Mouse (Mus musculus) bone marrow macrophage, adult 2 months (primary cell): ENCODE measurements around the gene Tifab. TPM values are rescaled to one million over a fixed set of nuclear protein-coding genes. Genes with fewer than 3 reads are reported as not detected.
A peak's percentile ranks its signal among the peaks of the same experiment; 100 is the strongest.
"Not testable (repeated sequence)": the region's sequence is repeated elsewhere in the genome, so short reads cannot be mapped to it uniquely, and the experiment has no call there.

Experiments used
- H3K27ac ChIP-seq: 2 replicates; pipeline ENCODE4 v1.5.1; 2012; ENCODE audit warnings: low read depth, low read length; ENCODE audit not compliant: insufficient read depth
- H3K4me1 ChIP-seq: 2 replicates; pipeline ENCODE4 v1.6.1; 2012; ENCODE audit warnings: low read length; ENCODE audit not compliant: control insufficient read depth, insufficient read depth
- H3K4me3 ChIP-seq: 2 replicates; pipeline ENCODE4 v1.5.1; 2012; ENCODE audit warnings: mild to moderate bottlenecking, low read length, moderate library complexity; ENCODE audit not compliant: insufficient read depth
- CTCF ChIP-seq: IDR thresholded peaks from 2 replicates; pipeline ENCODE4 v1.5.1; 2012; ENCODE audit warnings: low read depth, mild to moderate bottlenecking, low read length, moderate library complexity
- POLR2A ChIP-seq: IDR thresholded peaks from 2 replicates; pipeline ENCODE4 v1.6.1; 2012; ENCODE audit warnings: mild to moderate bottlenecking, low read depth, low read length, borderline replicate concordance
- polyA plus RNA-seq: library from polyadenylated mRNA; stranded (reverse); fragments of >200 nt; gene quantifications from 2 replicates; pipeline ENCODE4 v1.2.4, GENCODE M21; 2012; ENCODE audit not compliant: missing spikeins, insufficient read depth, insufficient read length

Gene Tifab
- polyA plus RNA-seq, 1 experiment = 112 TPM

- no peak overlapping the region for H3K27ac ChIP-seq
- no peak for TF ChIP-seq POLR2A
- TF ChIP-seq CTCF = no peak
Observed at GRCm38 (mm10) chr13:56209067-56209411, 30.4 kb upstream of the Tifab start.

DNA sequence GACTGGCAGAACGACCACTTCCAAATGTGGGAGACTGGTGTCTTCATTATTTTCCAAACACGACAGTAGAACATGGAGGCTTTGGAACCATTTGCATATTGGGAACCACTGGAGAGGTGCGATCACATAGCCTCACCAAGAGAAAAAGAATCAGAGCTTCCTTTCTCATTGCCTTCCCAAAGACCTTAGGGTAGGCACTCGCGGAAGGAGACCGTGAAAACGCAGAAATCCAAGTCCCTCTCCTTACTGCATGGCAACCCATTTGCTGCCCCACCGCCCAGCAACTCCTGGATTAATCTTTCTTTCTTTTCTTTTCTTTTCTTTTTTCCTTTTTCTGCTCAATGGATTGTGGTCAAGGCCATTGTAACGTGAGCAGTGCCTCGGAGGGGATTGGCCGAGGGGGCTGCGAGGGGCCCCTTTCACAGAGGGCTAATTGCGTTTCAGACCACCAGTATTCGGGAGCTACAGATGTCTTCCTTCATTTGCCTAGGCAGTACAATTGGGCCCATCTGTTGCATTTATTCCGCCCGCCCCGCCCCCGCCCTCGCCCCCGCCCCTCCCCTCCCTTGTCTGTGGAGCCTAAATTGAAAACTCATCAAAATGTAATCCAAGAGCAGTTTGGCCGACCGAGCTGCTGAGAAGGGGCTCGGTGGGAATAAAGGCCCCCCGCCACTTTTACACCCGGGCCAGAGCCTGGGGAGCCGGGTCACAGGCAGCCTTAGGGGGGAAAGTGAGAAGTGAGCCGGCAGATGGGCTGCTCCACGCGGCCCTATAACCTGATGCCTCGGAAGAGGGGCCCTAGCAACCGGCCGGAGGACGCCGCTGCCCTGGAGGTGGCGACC is 29.8 kb upstream of the Tifab start:
- H3K4me1 ChIP-seq = no peaks in the 10 kb centered on the region
- no peak overlapping the region for H3K27ac ChIP-seq
- TF ChIP-seq CTCF = no peak
- no peak for TF ChIP-seq POLR2A
- H3K4me3 ChIP-seq = no peak overlapping the region

More at GRCm38 (mm10) chr13:56209067-56209411, 30.4 kb upstream of the Tifab start:
- no peaks in the 10 kb centered on the region for H3K4me1 ChIP-seq
- H3K4me3 ChIP-seq = no peak overlapping the region

- TF ChIP-seq CTCF = no peak
- TF ChIP-seq POLR2A = no peak
- H3K27ac ChIP-seq = no peak overlapping the region
- H3K4me1 ChIP-seq = peaks cover 15% of the 10 kb centered on the region
- H3K4me3 ChIP-seq = no peak overlapping the region
Observed at GRCm38 (mm10) chr13:56199506-56199905, 20.8 kb upstream of the Tifab start.

- Histone ChIP-seq H3K4me3 (no peak overlapping the region), H3K27ac (no peak overlapping the region)
- TF ChIP-seq CTCF = peak; percentile 95
- no peak for TF ChIP-seq POLR2A
Observed at GRCm38 (mm10) chr13:56197473-56198266, 19.0 kb upstream of the Tifab start.

GRCm38 (mm10) chr13:56197031-56197430 is 18.3 kb upstream of the Tifab start:
- TF ChIP-seq CTCF = no peak
- TF ChIP-seq POLR2A = no peak
- Histone ChIP-seq H3K4me3 (no peak overlapping the region), H3K27ac (no peak overlapping the region), H3K4me1 (peaks cover 15% of the 10 kb centered on the region)

More at GRCm38 (mm10) chr13:56197473-56198266, 19.0 kb upstream of the Tifab start:
- H3K4me1 ChIP-seq = peaks cover 15% of the 10 kb centered on the region

DNA sequence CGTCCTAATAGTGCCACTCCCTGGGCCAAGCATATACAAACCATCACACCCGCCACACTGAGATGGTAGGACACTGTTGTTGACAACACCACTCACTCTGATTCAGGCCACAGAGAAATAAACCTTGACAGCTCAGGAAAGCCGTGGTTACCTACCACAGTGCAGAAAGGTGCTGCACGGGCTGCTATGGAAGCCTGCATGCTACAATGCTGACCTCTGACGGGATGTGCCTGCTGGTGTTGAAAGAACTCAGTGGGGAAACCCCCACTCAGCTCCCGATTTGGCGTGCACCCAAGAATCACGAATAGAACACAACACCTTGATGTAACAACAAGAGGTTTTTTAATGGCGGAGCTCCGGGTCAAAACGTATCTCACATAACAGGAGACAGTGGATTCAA is 17.1 kb upstream of the Tifab start:
- not testable (repeated sequence) for H3K27ac ChIP-seq, H3K4me3 ChIP-seq
- peaks cover 15% of the 10 kb centered on the region for H3K4me1 ChIP-seq

GRCm38 (mm10) chr13:56194181-56194580 is 15.5 kb upstream of the Tifab start:
- not testable (repeated sequence) for H3K4me3 ChIP-seq, H3K27ac ChIP-seq
- peaks cover 15% of the 10 kb centered on the region for H3K4me1 ChIP-seq

DNA sequence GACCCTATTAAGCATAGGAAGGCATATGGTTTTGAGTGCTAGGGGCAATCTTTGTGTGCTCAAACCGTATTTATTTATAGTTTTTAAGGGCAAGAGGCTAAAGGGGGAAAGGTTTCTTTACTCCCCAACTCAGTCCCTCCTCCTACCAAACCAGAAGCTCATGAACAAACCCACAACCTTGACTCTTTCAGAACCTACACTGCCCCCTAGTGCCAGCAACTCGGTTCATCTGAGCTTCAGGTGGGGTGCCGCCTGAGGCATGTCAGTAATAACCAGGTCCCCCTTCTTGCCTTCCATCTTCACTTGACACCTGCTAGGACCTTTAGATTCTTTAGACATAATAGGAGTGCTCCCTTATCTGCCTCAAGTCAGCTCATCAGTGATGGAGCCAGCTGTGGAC is 12.5 kb upstream of the Tifab start:
- no peak overlapping the region for H3K27ac ChIP-seq
- peak; percentile 60 for TF ChIP-seq CTCF
- TF ChIP-seq POLR2A = no peak
- peaks cover 5% of the 10 kb centered on the region for H3K4me1 ChIP-seq
- H3K4me3 ChIP-seq = no peak overlapping the region

- H3K4me1 ChIP-seq = peaks cover 15% of the 10 kb centered on the region
- no peak for TF ChIP-seq POLR2A
- 0 out of 2 replicates have a peak, but pooled peaks have one; percentile 19 for TF ChIP-seq CTCF
- no peak overlapping the region for H3K27ac ChIP-seq
- H3K4me3 ChIP-seq = no peak overlapping the region
Observed at GRCm38 (mm10) chr13:56189688-56190087, 11.0 kb upstream of the Tifab start.

DNA sequence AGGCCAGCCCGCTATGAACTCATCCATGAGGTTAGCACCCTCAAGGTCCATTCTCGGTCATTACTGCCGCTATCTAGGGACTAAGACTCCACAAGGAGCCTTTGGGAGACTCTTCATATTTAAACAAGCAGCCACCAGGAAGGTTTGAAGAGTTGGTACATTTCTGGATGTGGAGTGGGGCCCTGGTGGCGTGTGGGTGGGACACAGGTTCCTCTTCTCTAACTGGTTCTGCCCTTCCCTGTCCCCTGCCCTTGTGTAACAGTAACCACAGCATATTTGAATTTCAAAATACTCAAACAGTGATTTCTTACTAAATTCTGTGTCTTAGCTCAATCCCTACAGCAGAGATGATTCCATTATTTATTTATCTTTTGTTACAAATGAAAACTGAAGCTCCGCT is 5.0 kb upstream of the Tifab start:
- peak overlapping the region; percentile 87 for H3K27ac ChIP-seq
- peaks cover 55% of the 10 kb centered on the region for H3K4me1 ChIP-seq
- H3K4me3 ChIP-seq = peak overlapping the region; percentile 31
- TF ChIP-seq POLR2A = no peak
- TF ChIP-seq CTCF = no peak
